Mouse (Mus musculus): ENCODE results near the gene Lrrc31. TPM values are rescaled to one million over a fixed set of nuclear protein-coding genes. Genes with fewer than 3 reads are reported as not detected.

The Lrrc31 gene
- polyA plus RNA-seq, 1 experiment from 2014 or later: not detected

GRCm38 (mm10) chr3:30724848-30725465, 25.3 kb upstream of the Lrrc31 start:
- H3K9me3 ChIP-seq (replicated peaks; ENCODE audit: control insufficient read depth, low read length): no peaks in the 10 kb centered on the region
- no peak overlapping the region for H3K9ac ChIP-seq (ENCODE audit: low read depth, low read length)
- WGBS (ENCODE audit: insufficient replicate concordance): 69% methylated on average over 10 of the region's 10 CpGs
- no peaks in the 10 kb centered on the region for H3K27me3 ChIP-seq (ENCODE audit: control insufficient read depth, insufficient read depth, low read length)
- H3K4me2 ChIP-seq: no peak overlapping the region
- no peak for ATAC-seq (replicated peaks; ENCODE audit: insufficient number of reproducible peaks, low FRiP score, low TSS enrichment)
- no peaks in the 10 kb centered on the region for H3K36me3 ChIP-seq (ENCODE audit: control insufficient read depth, insufficient read depth, low read length)
- no peak overlapping the region for H3K4me3 ChIP-seq (ENCODE audit: low read depth, low read length)
- H3K27ac ChIP-seq (ENCODE audit: low read depth, low read length): no peak overlapping the region
- peaks cover 3% of the 10 kb centered on the region; the same call in 1 of the 2 replicates for H3K4me1 ChIP-seq (ENCODE audit: control insufficient read depth, insufficient read depth, low read length)

- ATAC-seq (replicated peaks; ENCODE audit: insufficient number of reproducible peaks, low FRiP score, low TSS enrichment): no peak
- H3K4me2 ChIP-seq: no peak overlapping the region
- H3K9ac ChIP-seq (ENCODE audit: low read depth, low read length): no peak overlapping the region
- H3K9me3 ChIP-seq (replicated peaks; ENCODE audit: control insufficient read depth, low read length): no peaks in the 10 kb centered on the region
- H3K4me3 ChIP-seq (ENCODE audit: low read depth, low read length): no peak overlapping the region
- H3K27ac ChIP-seq (ENCODE audit: low read depth, low read length): no peak overlapping the region
- no peaks in the 10 kb centered on the region for H3K36me3 ChIP-seq (ENCODE audit: control insufficient read depth, insufficient read depth, low read length)
- H3K27me3 ChIP-seq (ENCODE audit: control insufficient read depth, insufficient read depth, low read length): no peaks in the 10 kb centered on the region
- H3K4me1 ChIP-seq (ENCODE audit: control insufficient read depth, insufficient read depth, low read length): peaks cover 3% of the 10 kb centered on the region; the same call in 1 of the 2 replicates
- 44% methylated on average over 10 of the region's 10 CpGs for WGBS (ENCODE audit: insufficient replicate concordance)
These were observed 24.6 kb upstream of the Lrrc31 start for GRCm38 (mm10) chr3:30724105-30724824.

GRCm38 (mm10) chr3:30723179-30723578, 23.5 kb upstream of the Lrrc31 start:
- Histone ChIP-seq H3K4me1 (ENCODE audit: control insufficient read depth, insufficient read depth, low read length) (peaks cover 3% of the 10 kb centered on the region; the same call in 1 of the 2 replicates), H3K4me2 (no peak overlapping the region), H3K4me3 (ENCODE audit: low read depth, low read length) (no peak overlapping the region), H3K27me3 (ENCODE audit: control insufficient read depth, insufficient read depth, low read length) (no peaks in the 10 kb centered on the region), H3K36me3 (ENCODE audit: control insufficient read depth, insufficient read depth, low read length) (no peaks in the 10 kb centered on the region), H3K9me3 (replicated peaks; ENCODE audit: control insufficient read depth, low read length) (no peaks in the 10 kb centered on the region), H3K9ac (ENCODE audit: low read depth, low read length) (no peak overlapping the region), H3K27ac (ENCODE audit: low read depth, low read length) (no peak overlapping the region)
- ATAC-seq (replicated peaks; ENCODE audit: insufficient number of reproducible peaks, low FRiP score, low TSS enrichment): no peak
- 38% methylated on average over 5 of the region's 5 CpGs for WGBS (ENCODE audit: insufficient replicate concordance)

- H3K4me1 ChIP-seq (ENCODE audit: control insufficient read depth, insufficient read depth, low read length): peaks cover 3% of the 10 kb centered on the region; the same call in 1 of the 2 replicates
- H3K9me3 ChIP-seq (replicated peaks; ENCODE audit: control insufficient read depth, low read length): no peaks in the 10 kb centered on the region
- WGBS (ENCODE audit: insufficient replicate concordance): 77% methylated on average over 2 of the region's 2 CpGs
- H3K27ac ChIP-seq (ENCODE audit: low read depth, low read length): no peak overlapping the region
- ATAC-seq (replicated peaks; ENCODE audit: insufficient number of reproducible peaks, low FRiP score, low TSS enrichment): no peak
- H3K27me3 ChIP-seq (ENCODE audit: control insufficient read depth, insufficient read depth, low read length): no peaks in the 10 kb centered on the region
- H3K4me2 ChIP-seq: no peak overlapping the region
- no peak overlapping the region for H3K4me3 ChIP-seq (ENCODE audit: low read depth, low read length)
- no peaks in the 10 kb centered on the region for H3K36me3 ChIP-seq (ENCODE audit: control insufficient read depth, insufficient read depth, low read length)
- no peak overlapping the region for H3K9ac ChIP-seq (ENCODE audit: low read depth, low read length)
These were observed 22.8 kb upstream of the Lrrc31 start for GRCm38 (mm10) chr3:30722461-30722860.

GRCm38 (mm10) chr3:30722036-30722435, 22.4 kb upstream of the Lrrc31 start:
- Histone ChIP-seq H3K36me3 (ENCODE audit: control insufficient read depth, insufficient read depth, low read length) (no peaks in the 10 kb centered on the region), H3K27ac (ENCODE audit: low read depth, low read length) (no peak overlapping the region), H3K27me3 (ENCODE audit: control insufficient read depth, insufficient read depth, low read length) (no peaks in the 10 kb centered on the region), H3K4me1 (ENCODE audit: control insufficient read depth, insufficient read depth, low read length) (peaks cover 3% of the 10 kb centered on the region; the same call in 1 of the 2 replicates), H3K9me3 (replicated peaks; ENCODE audit: control insufficient read depth, low read length) (no peaks in the 10 kb centered on the region), H3K4me3 (ENCODE audit: low read depth, low read length) (no peak overlapping the region), H3K4me2 (no peak overlapping the region), H3K9ac (ENCODE audit: low read depth, low read length) (no peak overlapping the region)
- WGBS (ENCODE audit: insufficient replicate concordance): 72% methylated on average over 4 of the region's 4 CpGs
- no peak for ATAC-seq (replicated peaks; ENCODE audit: insufficient number of reproducible peaks, low FRiP score, low TSS enrichment)

- Histone ChIP-seq H3K4me3 (ENCODE audit: low read depth, low read length) (no peak overlapping the region), H3K9me3 (replicated peaks; ENCODE audit: control insufficient read depth, low read length) (no peaks in the 10 kb centered on the region), H3K4me2 (no peak overlapping the region), H3K27me3 (ENCODE audit: control insufficient read depth, insufficient read depth, low read length) (no peaks in the 10 kb centered on the region), H3K9ac (ENCODE audit: low read depth, low read length) (no peak overlapping the region), H3K4me1 (ENCODE audit: control insufficient read depth, insufficient read depth, low read length) (no peaks in the 10 kb centered on the region), H3K36me3 (ENCODE audit: control insufficient read depth, insufficient read depth, low read length) (no peaks in the 10 kb centered on the region), H3K27ac (ENCODE audit: low read depth, low read length) (no peak overlapping the region)
- WGBS (ENCODE audit: insufficient replicate concordance): 87% methylated on average over 3 of the region's 3 CpGs
- ATAC-seq (replicated peaks; ENCODE audit: insufficient number of reproducible peaks, low FRiP score, low TSS enrichment): no peak
These were observed 19.0 kb upstream of the Lrrc31 start for GRCm38 (mm10) chr3:30718649-30719048.

GRCm38 (mm10) chr3:30713334-30713733, 13.7 kb upstream of the Lrrc31 start:
- no peaks in the 10 kb centered on the region for H3K4me1 ChIP-seq (ENCODE audit: control insufficient read depth, insufficient read depth, low read length)
- H3K4me2 ChIP-seq: no peak overlapping the region
- H3K9me3 ChIP-seq (replicated peaks; ENCODE audit: control insufficient read depth, low read length): no peaks in the 10 kb centered on the region
- no peak for ATAC-seq (replicated peaks; ENCODE audit: insufficient number of reproducible peaks, low FRiP score, low TSS enrichment)
- H3K27me3 ChIP-seq (ENCODE audit: control insufficient read depth, insufficient read depth, low read length): no peaks in the 10 kb centered on the region
- H3K36me3 ChIP-seq (ENCODE audit: control insufficient read depth, insufficient read depth, low read length): no peaks in the 10 kb centered on the region
- no peak overlapping the region for H3K27ac ChIP-seq (ENCODE audit: low read depth, low read length)
- H3K4me3 ChIP-seq (ENCODE audit: low read depth, low read length): no peak overlapping the region
- H3K9ac ChIP-seq (ENCODE audit: low read depth, low read length): no peak overlapping the region
- 79% methylated on average over 1 of the region's 1 CpGs for WGBS (ENCODE audit: insufficient replicate concordance)

GRCm38 (mm10) chr3:30710191-30710590, 10.5 kb upstream of the Lrrc31 start:
- Histone ChIP-seq H3K27me3 (ENCODE audit: control insufficient read depth, insufficient read depth, low read length) (no peaks in the 10 kb centered on the region), H3K4me2 (no peak overlapping the region), H3K4me3 (ENCODE audit: low read depth, low read length) (no peak overlapping the region), H3K4me1 (ENCODE audit: control insufficient read depth, insufficient read depth, low read length) (no peaks in the 10 kb centered on the region), H3K27ac (ENCODE audit: low read depth, low read length) (no peak overlapping the region), H3K9me3 (replicated peaks; ENCODE audit: control insufficient read depth, low read length) (no peaks in the 10 kb centered on the region), H3K36me3 (ENCODE audit: control insufficient read depth, insufficient read depth, low read length) (no peaks in the 10 kb centered on the region), H3K9ac (ENCODE audit: low read depth, low read length) (no peak overlapping the region)
- ATAC-seq (replicated peaks; ENCODE audit: insufficient number of reproducible peaks, low FRiP score, low TSS enrichment): no peak
- WGBS (ENCODE audit: insufficient replicate concordance): 77% methylated on average over 6 of the region's 6 CpGs
